Mouse (Mus musculus): ENCODE results near the gene Grm3.

Grm3 gene

GRCm38 (mm10) chr5:9623095-9623459 is 101.9 kb downstream of the Grm3 start:
- DNase-seq (ENCODE audit: low spot score), result peak; percentile 77

GRCm38 (mm10) chr5:9622264-9623094 is 102.5 kb downstream of the Grm3 start:
- DNase-seq (ENCODE audit: low spot score), result no peak

DNA sequence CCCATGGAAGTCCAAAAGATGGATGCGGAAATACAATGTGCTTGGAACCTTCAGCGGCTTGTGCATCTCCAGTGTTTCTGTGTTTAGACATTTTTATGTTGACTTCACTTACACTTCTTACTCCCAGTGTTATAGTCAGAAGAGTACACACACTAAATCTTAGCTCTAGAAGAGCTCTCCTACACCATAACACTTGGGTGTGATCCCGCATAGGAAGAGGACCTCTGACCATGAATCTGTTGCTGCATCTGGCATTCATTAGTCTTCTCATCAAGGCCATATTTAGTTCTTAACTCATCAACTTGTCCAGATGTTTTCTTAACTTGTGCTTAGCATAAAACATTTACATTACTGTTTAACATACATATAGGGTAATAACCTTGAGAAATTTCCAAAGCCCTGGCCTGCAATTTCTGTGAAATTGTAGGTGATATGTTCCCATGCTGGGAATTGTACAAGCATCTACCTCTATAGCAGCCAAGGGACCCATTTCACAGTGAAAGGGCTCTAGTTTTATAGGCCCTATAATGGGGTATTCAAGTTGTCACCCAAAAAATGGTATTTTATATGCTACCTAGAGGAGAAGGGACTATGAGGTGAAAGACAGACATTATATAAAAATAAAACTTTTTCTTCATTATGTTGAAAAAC is 103.4 kb downstream of the Grm3 start:
- no peak for DNase-seq (ENCODE audit: low spot score)

DNA sequence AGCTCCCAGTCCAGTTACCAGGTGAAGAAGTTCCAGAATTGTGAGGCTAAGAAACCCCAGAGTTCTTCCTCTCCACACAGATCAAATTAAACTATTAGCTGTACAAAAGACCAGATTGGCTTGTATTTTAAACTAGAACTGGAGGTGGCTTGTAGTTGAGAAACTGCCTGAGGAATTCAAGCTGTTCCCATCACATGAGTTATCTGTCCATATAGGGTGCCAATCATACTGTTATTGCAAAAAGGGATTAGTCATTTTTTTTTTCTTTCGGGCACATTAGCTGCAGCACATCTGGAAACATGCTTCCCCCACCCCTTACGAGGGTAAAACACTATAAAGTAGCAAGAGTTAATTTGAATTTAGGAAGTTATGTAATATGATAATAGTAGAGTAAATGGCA is 145.9 kb downstream of the Grm3 start:
- no peak for DNase-seq (ENCODE audit: low spot score)

DNA sequence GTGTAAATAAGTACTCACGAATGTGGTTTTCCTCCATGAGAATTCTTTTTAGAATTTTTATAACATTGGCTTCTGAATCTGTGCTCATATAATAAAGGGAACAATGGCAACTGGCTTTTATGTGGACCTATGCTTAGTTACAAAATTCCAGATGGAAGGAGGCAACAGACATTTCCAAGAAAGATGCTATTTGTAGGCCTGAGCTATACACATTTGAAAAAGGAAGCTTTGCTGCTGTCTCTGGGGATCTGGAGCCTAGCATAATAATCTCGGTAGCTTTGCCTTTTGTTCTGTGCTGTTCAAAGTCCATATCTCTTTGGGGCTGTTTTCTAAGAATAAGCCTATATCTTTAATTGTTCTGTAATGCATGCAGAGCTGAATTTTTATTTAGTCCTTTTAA is 146.4 kb downstream of the Grm3 start:
- DNase-seq (ENCODE audit: low spot score), result no peak

DNA sequence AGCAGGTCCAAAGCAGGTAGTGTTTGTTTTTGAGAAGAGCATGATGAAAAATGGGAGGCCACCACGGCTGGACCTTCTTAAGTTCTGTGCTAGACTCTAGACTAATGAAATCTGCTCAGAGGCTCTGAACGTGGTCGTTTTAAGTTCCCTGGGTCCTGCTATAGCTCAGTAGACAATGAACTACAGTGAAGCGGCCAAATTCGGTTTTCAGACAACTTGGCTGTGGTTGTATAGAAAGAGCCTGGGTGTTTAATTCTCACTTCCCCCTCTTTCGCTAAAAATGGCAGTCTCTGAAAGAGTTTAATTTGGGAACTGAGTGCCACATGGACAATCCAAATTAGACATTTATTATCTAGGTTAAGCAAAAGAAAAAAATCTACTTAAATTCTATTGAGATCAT is 154.0 kb downstream of the Grm3 start:
- no peak for DNase-seq (ENCODE audit: low spot score)

DNA sequence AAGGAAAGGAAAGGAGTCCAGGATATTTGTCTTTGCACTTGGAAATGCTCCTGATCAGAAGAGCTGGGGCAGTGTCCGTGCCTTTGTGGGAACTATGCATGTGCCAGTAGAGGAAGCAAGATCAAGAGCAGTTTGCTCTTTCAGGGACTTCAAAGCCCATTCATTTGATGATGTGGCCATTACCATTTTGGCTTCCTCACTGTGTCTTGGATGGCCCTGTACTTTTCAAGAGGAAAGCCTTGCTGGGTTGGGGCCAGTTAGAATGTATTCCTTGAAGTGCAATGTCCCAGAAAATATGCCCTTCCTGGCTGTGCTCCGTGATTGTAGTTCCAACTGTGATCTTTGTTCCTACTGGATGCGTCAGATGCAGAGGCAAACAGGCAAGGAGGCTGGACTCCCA is 167.3 kb downstream of the Grm3 start:
- no peak for DNase-seq (ENCODE audit: low spot score)

DNA sequence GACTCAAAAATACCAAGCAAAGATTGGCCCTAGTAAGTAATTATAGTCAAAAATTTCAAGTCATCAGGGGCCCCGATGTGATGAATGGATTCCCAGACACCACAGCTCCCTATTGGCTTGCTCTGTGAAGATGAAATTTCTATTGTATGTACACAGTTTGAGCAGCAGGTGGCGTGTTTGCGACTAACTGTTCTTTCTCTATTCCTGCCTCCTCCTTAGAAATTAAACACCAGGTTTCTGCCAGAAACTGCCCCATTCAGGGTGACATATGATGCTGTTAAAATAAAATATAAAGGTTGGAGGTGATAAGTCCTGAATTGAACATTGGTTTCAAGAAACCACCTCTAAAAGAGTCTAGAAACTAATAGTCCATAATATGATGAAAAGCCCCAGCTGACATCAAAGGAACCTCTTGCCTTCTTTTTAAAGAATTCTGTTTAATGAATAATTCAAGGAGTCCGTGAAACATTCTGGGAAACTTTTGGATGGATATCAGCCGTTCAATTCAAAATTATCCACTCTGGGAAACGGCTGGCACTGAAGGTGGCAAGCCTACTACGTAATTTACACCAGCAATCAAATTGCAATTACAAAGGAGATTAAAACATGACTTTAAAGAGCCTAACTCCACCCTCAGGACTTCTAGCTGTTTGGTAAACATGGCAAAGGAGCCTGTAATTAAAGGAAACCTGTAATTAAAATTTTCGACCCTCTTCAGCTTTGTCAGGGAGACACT is 184.0 kb downstream of the Grm3 start:
- peak; percentile 60 for DNase-seq (ENCODE audit: low spot score)

GRCm38 (mm10) chr5:9525507-9525906 is 199.5 kb downstream of the Grm3 start:
- no peak for DNase-seq (ENCODE audit: low spot score)

- no peak for DNase-seq (ENCODE audit: low spot score)
Measured at GRCm38 (mm10) chr5:9511027-9511426, 213.9 kb downstream of the Grm3 start.

GRCm38 (mm10) chr5:9497235-9497634 is 227.7 kb downstream of the Grm3 start:
- DNase-seq (ENCODE audit: low spot score), result no peak

DNA sequence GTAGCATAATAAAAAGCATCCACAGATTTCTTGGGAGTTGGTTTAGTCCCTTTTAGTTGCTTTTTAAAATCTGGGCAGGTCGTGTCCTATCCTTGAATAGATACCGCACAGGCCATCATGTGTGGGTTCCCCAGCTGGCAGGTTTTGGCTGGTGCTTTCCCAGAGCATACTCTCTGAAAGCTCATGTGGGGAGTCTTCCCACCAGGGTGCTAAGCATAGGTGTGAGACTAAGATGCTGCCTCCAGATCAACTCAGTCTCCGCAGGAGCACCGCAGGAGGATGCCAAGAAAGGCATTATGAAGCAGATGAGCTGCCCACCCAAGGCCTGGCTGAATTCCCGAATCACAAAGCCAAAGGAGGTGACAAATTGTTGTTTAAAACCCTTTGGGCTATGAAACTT is 229.5 kb downstream of the Grm3 start:
- no peak for DNase-seq (ENCODE audit: low spot score)

DNA sequence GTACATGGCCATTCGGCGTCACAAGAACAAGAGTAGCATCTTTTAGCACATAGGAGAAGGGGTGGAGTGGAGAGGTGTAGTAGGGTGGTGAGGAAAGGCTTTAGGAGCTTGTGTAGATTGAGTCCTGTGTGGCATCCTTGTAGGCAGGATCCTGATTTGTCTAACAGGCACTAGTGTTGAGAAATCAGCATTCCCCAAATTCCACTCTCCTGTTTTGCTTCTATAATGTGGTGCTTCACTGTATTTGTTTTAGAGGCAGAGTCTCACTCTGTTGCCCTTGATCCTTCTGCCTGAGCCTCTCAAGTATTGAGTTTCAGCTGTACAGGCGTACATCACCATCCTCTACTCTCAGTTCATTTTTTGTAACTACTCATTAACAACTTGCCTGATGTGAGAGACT is 247.4 kb downstream of the Grm3 start:
- DNase-seq (ENCODE audit: low spot score), result no peak

DNA sequence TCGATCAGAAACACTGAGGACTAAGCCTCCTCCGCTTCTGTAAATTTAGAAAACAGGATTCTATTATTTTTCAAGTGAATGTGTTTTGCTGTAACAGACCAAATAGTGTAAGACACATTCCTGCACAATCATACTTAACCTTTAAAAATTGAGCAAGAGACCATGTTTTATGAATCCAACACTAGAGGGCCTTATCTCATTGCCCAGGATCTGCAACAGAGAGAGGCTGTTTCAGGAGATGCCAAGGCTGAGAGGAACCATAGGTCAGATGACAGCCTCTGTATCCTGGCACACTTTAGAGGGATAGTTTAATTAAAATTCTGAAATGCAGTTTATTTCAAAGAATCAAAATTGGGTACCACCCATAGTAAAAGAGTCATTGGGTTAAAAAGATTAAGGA is 271.7 kb downstream of the Grm3 start:
- no peak for DNase-seq (ENCODE audit: low spot score)

- DNase-seq (ENCODE audit: low spot score), result peak; percentile 54
Measured at GRCm38 (mm10) chr5:9449570-9449969, 275.4 kb downstream of the Grm3 start.

DNA sequence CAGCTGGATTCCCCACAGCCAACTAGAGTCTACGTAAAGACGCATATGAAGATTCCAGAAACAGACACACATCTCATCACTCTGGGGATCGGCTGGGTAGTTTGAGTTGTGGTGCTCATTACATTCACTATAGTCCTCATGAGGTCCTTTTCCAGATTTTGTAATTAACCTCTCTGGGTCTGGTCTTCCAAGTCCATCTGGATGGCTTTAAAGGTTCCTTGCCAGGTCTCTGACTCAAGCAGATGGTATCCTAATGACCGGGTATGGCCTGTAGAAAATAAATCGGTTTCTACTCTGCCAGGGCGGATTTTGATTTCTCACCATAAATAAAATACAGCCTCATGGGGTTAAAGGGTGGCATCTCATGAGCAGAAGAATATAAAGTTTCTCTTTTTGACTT is 276.0 kb downstream of the Grm3 start:
- no peak for DNase-seq (ENCODE audit: low spot score)

- DNase-seq (ENCODE audit: low spot score), result peak; percentile 54
Measured at GRCm38 (mm10) chr5:9446146-9446545, 278.8 kb downstream of the Grm3 start.
